Mouse (Mus musculus) midbrain, embryonic 11.5 days (tissue): ENCODE measurements around the gene Tssk4. TPM values are rescaled to one million over a fixed set of nuclear protein-coding genes. Genes with fewer than 3 reads are reported as not detected.

Experiments
- ATAC-seq: fragments of 200-750 bp; cut with Nextera tagmentation; 2 replicates; pipeline ENCODE4 v1.8.0; 2017; ENCODE audit warnings: moderate TSS enrichment, moderate library complexity; ENCODE audit not compliant: low FRiP score
- DNase-seq: peaks from one replicate; pipeline ENCODE4 v3.0.0; 2015; ENCODE audit warnings: low spot score; ENCODE audit errors: missing footprints
- H3K27ac ChIP-seq: fragments of 300-500 bp; sonication (generic); 2 replicates; pipeline ENCODE4 v1.5.1; 2014; ENCODE audit warnings: low read depth, low read length
- H3K27me3 ChIP-seq: fragments of 300-500 bp; sonication (generic); 2 replicates; pipeline ENCODE4 v1.6.1; 2014; ENCODE audit warnings: mild to moderate bottlenecking, low read length, moderate library complexity, mixed read lengths; ENCODE audit not compliant: control insufficient read depth, insufficient read depth
- H3K36me3 ChIP-seq: fragments of 300-500 bp; sonication (generic); 2 replicates; pipeline ENCODE4 v1.6.1; 2014; ENCODE audit warnings: mild to moderate bottlenecking, low read length, moderate library complexity, mixed read lengths; ENCODE audit not compliant: control insufficient read depth, insufficient read depth
- H3K4me1 ChIP-seq: fragments of 300-500 bp; sonication (generic); 2 replicates; pipeline ENCODE4 v1.6.1; 2014; ENCODE audit warnings: low read length; ENCODE audit not compliant: control insufficient read depth, insufficient read depth
- H3K4me2 ChIP-seq: fragments of 300-500 bp; sonication (generic); 2 replicates; pipeline ENCODE4 v1.6.1; 2014; ENCODE audit warnings: mild to moderate bottlenecking, moderate library complexity
- H3K4me3 ChIP-seq: fragments of 300-500 bp; sonication (generic); 2 replicates; pipeline ENCODE4 v1.5.1; 2014; ENCODE audit warnings: low read depth, low read length
- H3K9ac ChIP-seq: fragments of 300-500 bp; sonication (generic); 2 replicates; pipeline ENCODE4 v1.6.1; 2014; ENCODE audit warnings: low read length
- H3K9me3 ChIP-seq: fragments of 300-500 bp; sonication (generic); 2 replicates; pipeline ENCODE4 v1.6.1; 2016; ENCODE audit warnings: low read length; ENCODE audit not compliant: control insufficient read depth
- WGBS: fragments of 180-500 bp; shearing (Covaris S2); extraction: QIAGEN DNeasy Blood & Tissue Kit; methylation state at CpG from one replicate; pipeline ENCODE4 v1.1.7; 2014; 5-methylcytosine and 5-hydroxymethylcytosine counted together
- polyA plus RNA-seq: library from polyadenylated mRNA; unstranded; fragments of >200 nt; fragmentation: Nextera tagmentation; extraction: Ambion mirVana; gene quantifications from 2 replicates; pipeline ENCODE4 v1.2.1, GENCODE M21; 2014

The Tssk4 gene
- polyA plus RNA-seq, 1 experiment from 2014 or later: 1.1 TPM

GRCm38 (mm10) chr14:55689433-55689832, 39.4 kb downstream of the Tssk4 start:
- H3K27ac ChIP-seq: no peak overlapping the region
- no peaks in the 10 kb centered on the region; the same call in 1 of the 2 replicates for H3K9me3 ChIP-seq
- H3K4me2 ChIP-seq: no peak overlapping the region
- no peak for ATAC-seq
- no peaks in the 10 kb centered on the region for H3K4me1 ChIP-seq
- no peak overlapping the region for H3K9ac ChIP-seq
- DNase-seq: no peak
- no peaks in the 10 kb centered on the region for H3K36me3 ChIP-seq
- H3K4me3 ChIP-seq: no peak overlapping the region
- no peaks in the 10 kb centered on the region for H3K27me3 ChIP-seq
- 82% methylated on average over 10 of the region's 10 CpGs for WGBS

GRCm38 (mm10) chr14:55697226-55697625, 47.2 kb downstream of the Tssk4 start:
- DNase-seq (no peak), ATAC-seq (no peak)
- H3K4me3 ChIP-seq: no peak overlapping the region
- no peaks in the 10 kb centered on the region for H3K4me1 ChIP-seq
- no peaks in the 10 kb centered on the region; the same call in 1 of the 2 replicates for H3K9me3 ChIP-seq
- H3K9ac ChIP-seq: no peak overlapping the region
- no peaks in the 10 kb centered on the region for H3K27me3 ChIP-seq
- no peaks in the 10 kb centered on the region for H3K36me3 ChIP-seq
- H3K4me2 ChIP-seq: no peak overlapping the region
- no peak overlapping the region for H3K27ac ChIP-seq
- 83% methylated on average over 4 of the region's 4 CpGs for WGBS

GRCm38 (mm10) chr14:55701131-55701530, 51.1 kb downstream of the Tssk4 start:
- ATAC-seq (no peak), DNase-seq (no peak)
- Histone ChIP-seq H3K27me3 (no peaks in the 10 kb centered on the region), H3K4me2 (no peak overlapping the region), H3K4me3 (no peak overlapping the region), H3K27ac (no peak overlapping the region), H3K9me3 (no peaks in the 10 kb centered on the region), H3K36me3 (no peaks in the 10 kb centered on the region), H3K9ac (no peak overlapping the region), H3K4me1 (no peaks in the 10 kb centered on the region)
- WGBS: 63% methylated on average over 9 of the region's 9 CpGs

Other genes starting within 250 kb of the Tssk4 start
- gene Dhrs4, start 171.4 kb upstream of the Tssk4 start, polyA plus RNA-seq: 33.9 and 34.8 TPM in 2 replicates
- 8.6 and 9.7 TPM in 2 replicates for gene Carmil3, start 159.5 kb upstream of the Tssk4 start, polyA plus RNA-seq
- gene Cpne6, start 139.7 kb upstream of the Tssk4 start, polyA plus RNA-seq: 0.23 and 0.26 TPM in 2 replicates
- gene Nrl, start 125.2 kb upstream of the Tssk4 start, polyA plus RNA-seq: not detected in 2 replicates
- gene Pck2, start 109.9 kb upstream of the Tssk4 start, polyA plus RNA-seq: 10.0 and 10.7 TPM in 2 replicates
- gene Dcaf11, start 90.2 kb upstream of the Tssk4 start, polyA plus RNA-seq: 76.4 and 85.4 TPM in 2 replicates
- gene A730061H03Rik, start 89.8 kb upstream of the Tssk4 start, polyA plus RNA-seq: 0.92 TPM in 1 of 2 replicates, not detected in the other
- not detected in 2 replicates for gene Fitm1, start 74.6 kb upstream of the Tssk4 start, polyA plus RNA-seq
- 111 and 114 TPM in 2 replicates for gene Psme1, start 72.1 kb upstream of the Tssk4 start, polyA plus RNA-seq
- gene Emc9, start 64.9 kb upstream of the Tssk4 start, polyA plus RNA-seq: 8.1 and 8.4 TPM in 2 replicates
- gene Psme2, start 59.1 kb upstream of the Tssk4 start, polyA plus RNA-seq: 189 and 202 TPM in 2 replicates
- 8.2 and 9.8 TPM in 2 replicates for gene Rnf31, start 58.5 kb upstream of the Tssk4 start, polyA plus RNA-seq
- 5.8 and 6.3 TPM in 2 replicates for gene Irf9, start 46.6 kb upstream of the Tssk4 start, polyA plus RNA-seq
- 2.6 and 3.5 TPM in 2 replicates for gene Rec8, start 32.1 kb upstream of the Tssk4 start, polyA plus RNA-seq
- gene Ipo4, start 14.2 kb upstream of the Tssk4 start, polyA plus RNA-seq: 69.3 and 80.6 TPM in 2 replicates
- gene Gm49378, start 12.3 kb upstream of the Tssk4 start, polyA plus RNA-seq: 1.8 and 2.6 TPM in 2 replicates
- gene Tm9sf1, start 6.4 kb upstream of the Tssk4 start, polyA plus RNA-seq: 56.6 and 58.1 TPM in 2 replicates
- gene Mdp1, start 10.3 kb downstream of the Tssk4 start, polyA plus RNA-seq: 61.9 and 66.2 TPM in 2 replicates
- gene Gmpr2, start 21.8 kb downstream of the Tssk4 start, polyA plus RNA-seq: 55.4 and 61.8 TPM in 2 replicates
- 595 and 615 TPM in 2 replicates for gene Nedd8, start 21.9 kb downstream of the Tssk4 start, polyA plus RNA-seq
- 62.6 and 64.4 TPM in 2 replicates for gene Tinf2, start 31.6 kb downstream of the Tssk4 start, polyA plus RNA-seq
- gene Tgm1, start 63.7 kb downstream of the Tssk4 start, polyA plus RNA-seq: 0.27 and 0.59 TPM in 2 replicates
- 22.0 TPM in 2 replicates for gene Rabggta, start 72.1 kb downstream of the Tssk4 start, polyA plus RNA-seq
- gene Dhrs1, start 95.5 kb downstream of the Tssk4 start, polyA plus RNA-seq: 69.5 and 70.5 TPM in 2 replicates
- gene Nop9, start 95.5 kb downstream of the Tssk4 start, polyA plus RNA-seq: 46.2 and 47.4 TPM in 2 replicates
- gene Cideb, start 108.3 kb downstream of the Tssk4 start, polyA plus RNA-seq: 0.18 and 0.22 TPM in 2 replicates
- 0.12 and 0.40 TPM in 2 replicates for gene Ltb4r2, start 111.2 kb downstream of the Tssk4 start, polyA plus RNA-seq
- gene Ltb4r1, start 115.8 kb downstream of the Tssk4 start, polyA plus RNA-seq: not detected in 2 replicates
- 4.9 and 5.8 TPM in 2 replicates for gene Adcy4, start 133.9 kb downstream of the Tssk4 start, polyA plus RNA-seq
- gene Ripk3, start 138.7 kb downstream of the Tssk4 start, polyA plus RNA-seq: 4.0 and 4.5 TPM in 2 replicates
- 9.9 and 11.5 TPM in 2 replicates for gene Nfatc4, start 173.0 kb downstream of the Tssk4 start, polyA plus RNA-seq
- 10.7 and 12.0 TPM in 2 replicates for gene Nynrin, start 203.8 kb downstream of the Tssk4 start, polyA plus RNA-seq
- gene Cbln3, start 234.2 kb downstream of the Tssk4 start, polyA plus RNA-seq: 0.03 and 0.23 TPM in 2 replicates
- 8.5 and 8.7 TPM in 2 replicates for gene Khnyn, start 234.8 kb downstream of the Tssk4 start, polyA plus RNA-seq